Mouse (Mus musculus): ENCODE data around the gene Itch. TPM values are rescaled to one million over a fixed set of nuclear protein-coding genes. Genes with fewer than 3 reads are reported as not detected.
"Not testable (repeated sequence)": the region's sequence is repeated elsewhere in the genome, so short reads cannot be mapped to it uniquely, and the experiment has no call there.

Gene Itch
- polyA plus RNA-seq, 1 experiment from 2014 or later, result 51.8 TPM

- H3K9ac ChIP-seq (ENCODE audit: low read length), result no peak overlapping the region
- peak overlapping the region; percentile 17; the same call in 1 of the 2 replicates for H3K4me2 ChIP-seq (ENCODE audit: low read depth, severe bottlenecking)
- ATAC-seq (ENCODE audit: insufficient number of reproducible peaks, low FRiP score, low TSS enrichment, low read depth), result no peak
- DNase-seq (ENCODE audit: low spot score), result no peak
- H3K27me3 ChIP-seq (ENCODE audit: control insufficient read depth, insufficient read depth, low read length), result no peaks in the 10 kb centered on the region
- H3K27ac ChIP-seq (replicated peaks; ENCODE audit: low read depth, low read length), result no peak overlapping the region
- H3K9me3 ChIP-seq (ENCODE audit: control insufficient read depth, low read length), result no peaks in the 10 kb centered on the region
- 64% methylated on average over 4 of the region's 4 CpGs for WGBS
- peaks cover 9% of the 10 kb centered on the region for H3K4me1 ChIP-seq (ENCODE audit: control insufficient read depth, insufficient read depth, low read length)
- H3K4me3 ChIP-seq (ENCODE audit: low read depth, low read length), result no peak overlapping the region
- peaks cover 5% of the 10 kb centered on the region; the same call in 1 of the 2 replicates for H3K36me3 ChIP-seq (ENCODE audit: control insufficient read depth, insufficient read depth, low read length)
Measured at GRCm38 (mm10) chr2:155135092-155135491, 1.8 kb downstream of the Itch start.

- 91% methylated on average over 1 of the region's 1 CpGs for WGBS
- Histone ChIP-seq H3K27me3 (ENCODE audit: control insufficient read depth, insufficient read depth, low read length) (no peaks in the 10 kb centered on the region), H3K9ac (ENCODE audit: low read length) (no peak overlapping the region), H3K9me3 (ENCODE audit: control insufficient read depth, low read length) (no peaks in the 10 kb centered on the region), H3K27ac (replicated peaks; ENCODE audit: low read depth, low read length) (no peak overlapping the region), H3K4me1 (ENCODE audit: control insufficient read depth, insufficient read depth, low read length) (peaks cover 9% of the 10 kb centered on the region), H3K4me3 (ENCODE audit: low read depth, low read length) (no peak overlapping the region), H3K36me3 (ENCODE audit: control insufficient read depth, insufficient read depth, low read length) (peaks cover 9% of the 10 kb centered on the region), H3K4me2 (ENCODE audit: low read depth, severe bottlenecking) (no peak overlapping the region)
- no peak for DNase-seq (ENCODE audit: low spot score)
- no peak for ATAC-seq (ENCODE audit: insufficient number of reproducible peaks, low FRiP score, low TSS enrichment, low read depth)
Measured at GRCm38 (mm10) chr2:155135534-155135933, 2.2 kb downstream of the Itch start.

GRCm38 (mm10) chr2:155140986-155141385 lies 7.7 kb downstream of the Itch start:
- Histone ChIP-seq H3K4me2 (ENCODE audit: low read depth, severe bottlenecking) (no peak overlapping the region), H3K36me3 (ENCODE audit: control insufficient read depth, insufficient read depth, low read length) (peaks cover 36% of the 10 kb centered on the region), H3K27ac (replicated peaks; ENCODE audit: low read depth, low read length) (no peak overlapping the region), H3K27me3 (ENCODE audit: control insufficient read depth, insufficient read depth, low read length) (no peaks in the 10 kb centered on the region), H3K9ac (ENCODE audit: low read length) (no peak overlapping the region), H3K9me3 (ENCODE audit: control insufficient read depth, low read length) (no peaks in the 10 kb centered on the region), H3K4me3 (ENCODE audit: low read depth, low read length) (no peak overlapping the region), H3K4me1 (ENCODE audit: control insufficient read depth, insufficient read depth, low read length) (no peaks in the 10 kb centered on the region; the same call in 1 of the 2 replicates)
- 95% methylated on average over 5 of the region's 5 CpGs for WGBS
- DNase-seq (ENCODE audit: low spot score) (no peak), ATAC-seq (ENCODE audit: insufficient number of reproducible peaks, low FRiP score, low TSS enrichment, low read depth) (no peak)

- H3K4me2 ChIP-seq (ENCODE audit: low read depth, severe bottlenecking), result no peak overlapping the region
- peaks cover 43% of the 10 kb centered on the region for H3K36me3 ChIP-seq (ENCODE audit: control insufficient read depth, insufficient read depth, low read length)
- H3K9ac ChIP-seq (ENCODE audit: low read length), result no peak overlapping the region
- H3K9me3 ChIP-seq (ENCODE audit: control insufficient read depth, low read length), result peaks cover 5% of the 10 kb centered on the region; the same call in 1 of the 2 replicates
- no peak overlapping the region for H3K27ac ChIP-seq (replicated peaks; ENCODE audit: low read depth, low read length)
- H3K4me1 ChIP-seq (ENCODE audit: control insufficient read depth, insufficient read depth, low read length), result no peaks in the 10 kb centered on the region
- DNase-seq (ENCODE audit: low spot score), result no peak
- H3K4me3 ChIP-seq (ENCODE audit: low read depth, low read length), result no peak overlapping the region
- no peaks in the 10 kb centered on the region for H3K27me3 ChIP-seq (ENCODE audit: control insufficient read depth, insufficient read depth, low read length)
- no peak for ATAC-seq (ENCODE audit: insufficient number of reproducible peaks, low FRiP score, low TSS enrichment, low read depth)
Measured at GRCm38 (mm10) chr2:155142025-155142555, 8.8 kb downstream of the Itch start.

GRCm38 (mm10) chr2:155149296-155149695 lies 16.0 kb downstream of the Itch start:
- H3K4me3 ChIP-seq (ENCODE audit: low read depth, low read length); H3K4me2 ChIP-seq (ENCODE audit: low read depth, severe bottlenecking); DNase-seq (ENCODE audit: low spot score); H3K27ac ChIP-seq (replicated peaks; ENCODE audit: low read depth, low read length); H3K27me3 ChIP-seq (ENCODE audit: control insufficient read depth, insufficient read depth, low read length); ATAC-seq (ENCODE audit: insufficient number of reproducible peaks, low FRiP score, low TSS enrichment, low read depth); H3K4me1 ChIP-seq (ENCODE audit: control insufficient read depth, insufficient read depth, low read length); H3K9me3 ChIP-seq (ENCODE audit: control insufficient read depth, low read length); H3K9ac ChIP-seq (ENCODE audit: low read length): not testable (repeated sequence)
- H3K36me3 ChIP-seq (ENCODE audit: control insufficient read depth, insufficient read depth, low read length), result peaks cover 24% of the 10 kb centered on the region

- Histone ChIP-seq H3K4me3 (ENCODE audit: low read depth, low read length) (no peak overlapping the region), H3K27ac (replicated peaks; ENCODE audit: low read depth, low read length) (no peak overlapping the region), H3K4me2 (ENCODE audit: low read depth, severe bottlenecking) (no peak overlapping the region), H3K9me3 (ENCODE audit: control insufficient read depth, low read length) (no peaks in the 10 kb centered on the region), H3K4me1 (ENCODE audit: control insufficient read depth, insufficient read depth, low read length) (no peaks in the 10 kb centered on the region), H3K27me3 (ENCODE audit: control insufficient read depth, insufficient read depth, low read length) (no peaks in the 10 kb centered on the region), H3K9ac (ENCODE audit: low read length) (no peak overlapping the region), H3K36me3 (ENCODE audit: control insufficient read depth, insufficient read depth, low read length) (peaks cover 4% of the 10 kb centered on the region; the same call in 1 of the 2 replicates)
- 86% methylated on average over 2 of the region's 2 CpGs for WGBS
- ATAC-seq (ENCODE audit: insufficient number of reproducible peaks, low FRiP score, low TSS enrichment, low read depth) (no peak), DNase-seq (ENCODE audit: low spot score) (peak; percentile 27)
Measured at GRCm38 (mm10) chr2:155207419-155207818, 74.1 kb downstream of the Itch start.

GRCm38 (mm10) chr2:155223145-155223544 lies 89.8 kb downstream of the Itch start:
- Histone ChIP-seq H3K4me2 (ENCODE audit: low read depth, severe bottlenecking) (no peak overlapping the region), H3K4me1 (ENCODE audit: control insufficient read depth, insufficient read depth, low read length) (no peaks in the 10 kb centered on the region), H3K27me3 (ENCODE audit: control insufficient read depth, insufficient read depth, low read length) (no peaks in the 10 kb centered on the region), H3K27ac (replicated peaks; ENCODE audit: low read depth, low read length) (no peak overlapping the region), H3K4me3 (ENCODE audit: low read depth, low read length) (no peak overlapping the region), H3K9ac (ENCODE audit: low read length) (no peak overlapping the region), H3K36me3 (ENCODE audit: control insufficient read depth, insufficient read depth, low read length) (peaks cover 24% of the 10 kb centered on the region), H3K9me3 (ENCODE audit: control insufficient read depth, low read length) (no peaks in the 10 kb centered on the region)
- DNase-seq (ENCODE audit: low spot score), result no peak
- no peak for ATAC-seq (ENCODE audit: insufficient number of reproducible peaks, low FRiP score, low TSS enrichment, low read depth)
- WGBS, result 88% methylated on average over 2 of the region's 2 CpGs

GRCm38 (mm10) chr2:155224721-155225120 lies 91.4 kb downstream of the Itch start:
- H3K4me3 ChIP-seq (ENCODE audit: low read depth, low read length), result no peak overlapping the region
- WGBS, result 94% methylated on average over 7 of the region's 7 CpGs
- no peak overlapping the region for H3K9ac ChIP-seq (ENCODE audit: low read length)
- peaks cover 24% of the 10 kb centered on the region for H3K36me3 ChIP-seq (ENCODE audit: control insufficient read depth, insufficient read depth, low read length)
- ATAC-seq (ENCODE audit: insufficient number of reproducible peaks, low FRiP score, low TSS enrichment, low read depth) (no peak), DNase-seq (ENCODE audit: low spot score) (no peak)
- no peaks in the 10 kb centered on the region for H3K27me3 ChIP-seq (ENCODE audit: control insufficient read depth, insufficient read depth, low read length)
- no peak overlapping the region for H3K27ac ChIP-seq (replicated peaks; ENCODE audit: low read depth, low read length)
- no peaks in the 10 kb centered on the region for H3K4me1 ChIP-seq (ENCODE audit: control insufficient read depth, insufficient read depth, low read length)
- no peak overlapping the region for H3K4me2 ChIP-seq (ENCODE audit: low read depth, severe bottlenecking)
- H3K9me3 ChIP-seq (ENCODE audit: control insufficient read depth, low read length), result no peaks in the 10 kb centered on the region

Measured in limb, embryonic 11.5 days (tissue).